Mouse (Mus musculus): ENCODE results near the gene Ccdc88c. TPM values are rescaled to one million over a fixed set of nuclear protein-coding genes. Genes with fewer than 3 reads are reported as not detected.
A peak's percentile ranks its signal among the peaks of the same experiment; 100 is the strongest.

The Ccdc88c gene
- polyA plus RNA-seq, 1 experiment from 2014 or later: 4.3 TPM

DNA sequence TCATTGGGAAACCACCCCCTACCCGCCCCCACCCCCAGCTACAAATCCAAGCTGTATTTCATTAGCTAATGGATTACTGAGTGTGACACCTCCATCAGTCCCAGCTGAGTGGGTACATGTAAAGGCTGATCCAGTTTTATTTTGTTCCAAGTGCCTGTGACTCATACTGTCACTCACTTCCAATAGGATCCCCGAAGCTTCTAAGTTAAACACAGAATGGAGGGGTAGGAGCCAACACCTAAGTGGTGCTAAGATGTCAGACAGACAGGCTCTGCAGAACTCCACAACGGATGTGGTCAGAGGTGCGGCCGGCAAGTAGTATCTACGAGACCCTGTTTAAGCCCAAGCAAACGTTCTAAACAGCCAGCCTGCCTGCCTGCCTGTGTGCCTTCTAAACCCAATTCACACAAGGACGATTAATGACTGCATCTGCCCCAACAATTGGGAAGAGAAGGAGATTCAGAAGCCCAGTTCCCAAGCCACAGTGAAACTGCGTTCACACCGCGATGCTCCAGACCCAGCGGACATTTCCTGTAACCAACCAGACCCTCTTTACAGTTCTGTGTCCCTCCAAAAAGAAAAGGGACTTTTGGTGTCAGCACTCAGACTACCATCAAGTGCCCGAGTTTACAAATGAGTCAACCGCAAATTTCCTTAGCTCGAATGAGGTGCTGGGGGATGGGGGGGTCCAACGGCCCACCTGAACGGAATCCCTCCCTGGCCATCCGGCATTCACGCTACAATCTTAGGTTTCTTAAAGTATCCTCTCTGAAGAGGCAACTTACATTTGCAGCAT lies 1.2 kb downstream of the Ccdc88c start:
- Histone ChIP-seq H3K27me3 (ENCODE audit: control insufficient read depth, insufficient read depth, low read length) (peaks cover 27% of the 10 kb centered on the region), H3K9ac (ENCODE audit: low read length) (peak overlapping the region; percentile 86), H3K27ac (ENCODE audit: low read length) (no peak overlapping the region), H3K36me3 (ENCODE audit: control insufficient read depth, insufficient read depth) (no peaks in the 10 kb centered on the region), H3K4me2 (ENCODE audit: low read depth, low read length) (peak overlapping the region; percentile 99), H3K4me1 (ENCODE audit: control insufficient read depth, insufficient read depth, low read length) (peaks cover 6% of the 10 kb centered on the region; the same call in 1 of the 2 replicates), H3K4me3 (ENCODE audit: low read length) (peak overlapping the region; percentile 84), H3K9me3 (replicated peaks; ENCODE audit: control insufficient read depth, low read length) (no peaks in the 10 kb centered on the region)
- WGBS: 5% methylated on average over 19 of the region's 19 CpGs
- ATAC-seq (replicated peaks; ENCODE audit: extremely low read depth, insufficient read depth, low FRiP score): no peak

DNA sequence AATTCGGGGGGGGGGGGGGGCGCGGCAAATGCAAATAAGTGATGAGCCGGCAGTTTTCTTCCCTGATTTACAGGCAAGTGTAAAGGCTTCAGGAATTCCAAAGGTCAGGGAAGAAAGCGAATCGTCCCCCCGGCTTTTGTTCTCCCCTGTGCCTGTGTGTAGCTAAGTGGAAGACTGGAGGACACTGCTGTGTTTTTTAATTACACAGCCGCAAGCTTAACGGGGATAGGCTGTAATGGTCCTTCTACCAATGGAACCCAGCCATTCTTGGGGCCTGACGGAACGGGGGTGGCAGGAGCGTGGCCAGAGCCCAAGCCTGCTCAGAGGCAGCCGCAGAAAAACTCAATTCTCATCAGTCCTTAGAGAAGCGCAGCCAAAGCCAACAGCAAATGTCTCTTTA lies 1.9 kb downstream of the Ccdc88c start:
- Histone ChIP-seq H3K27me3 (ENCODE audit: control insufficient read depth, insufficient read depth, low read length) (peaks cover 27% of the 10 kb centered on the region), H3K4me3 (ENCODE audit: low read length) (peak overlapping the region; percentile 84), H3K27ac (ENCODE audit: low read length) (no peak overlapping the region), H3K9ac (ENCODE audit: low read length) (no peak overlapping the region), H3K36me3 (ENCODE audit: control insufficient read depth, insufficient read depth) (no peaks in the 10 kb centered on the region), H3K4me2 (ENCODE audit: low read depth, low read length) (peak overlapping the region; percentile 99), H3K4me1 (ENCODE audit: control insufficient read depth, insufficient read depth, low read length) (peaks cover 6% of the 10 kb centered on the region; the same call in 1 of the 2 replicates), H3K9me3 (replicated peaks; ENCODE audit: control insufficient read depth, low read length) (no peaks in the 10 kb centered on the region)
- ATAC-seq (replicated peaks; ENCODE audit: extremely low read depth, insufficient read depth, low FRiP score): no peak
- 22% methylated on average over 14 of the region's 14 CpGs for WGBS

DNA sequence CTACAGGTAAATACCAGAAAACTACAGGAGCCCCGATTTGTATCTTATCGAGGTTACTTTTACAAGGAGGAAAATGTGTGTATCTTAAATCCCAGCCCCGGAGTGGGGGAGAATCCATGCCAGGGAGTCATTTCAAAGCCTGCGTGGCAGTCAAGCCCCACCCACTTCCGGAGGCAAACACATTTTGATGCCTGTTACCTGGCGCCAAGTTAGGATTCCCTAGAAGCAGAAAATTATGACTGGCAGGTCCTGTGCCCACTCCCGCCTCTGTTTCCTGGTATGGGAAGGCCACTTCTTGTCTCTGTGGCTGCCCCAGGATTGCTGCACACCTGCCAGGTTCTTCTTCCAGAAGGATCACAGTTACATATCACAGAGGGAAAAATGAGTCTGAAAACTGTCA lies 2.3 kb downstream of the Ccdc88c start:
- Histone ChIP-seq H3K27ac (ENCODE audit: low read length) (no peak overlapping the region), H3K9ac (ENCODE audit: low read length) (no peak overlapping the region), H3K4me1 (ENCODE audit: control insufficient read depth, insufficient read depth, low read length) (peaks cover 6% of the 10 kb centered on the region; the same call in 1 of the 2 replicates), H3K4me3 (ENCODE audit: low read length) (peak overlapping the region; percentile 84), H3K9me3 (replicated peaks; ENCODE audit: control insufficient read depth, low read length) (no peaks in the 10 kb centered on the region), H3K36me3 (ENCODE audit: control insufficient read depth, insufficient read depth) (no peaks in the 10 kb centered on the region), H3K27me3 (ENCODE audit: control insufficient read depth, insufficient read depth, low read length) (peaks cover 27% of the 10 kb centered on the region), H3K4me2 (ENCODE audit: low read depth, low read length) (peak overlapping the region; percentile 99; the same call in 1 of the 2 replicates)
- 74% methylated on average over 7 of the region's 7 CpGs for WGBS
- ATAC-seq (replicated peaks; ENCODE audit: extremely low read depth, insufficient read depth, low FRiP score): no peak

DNA sequence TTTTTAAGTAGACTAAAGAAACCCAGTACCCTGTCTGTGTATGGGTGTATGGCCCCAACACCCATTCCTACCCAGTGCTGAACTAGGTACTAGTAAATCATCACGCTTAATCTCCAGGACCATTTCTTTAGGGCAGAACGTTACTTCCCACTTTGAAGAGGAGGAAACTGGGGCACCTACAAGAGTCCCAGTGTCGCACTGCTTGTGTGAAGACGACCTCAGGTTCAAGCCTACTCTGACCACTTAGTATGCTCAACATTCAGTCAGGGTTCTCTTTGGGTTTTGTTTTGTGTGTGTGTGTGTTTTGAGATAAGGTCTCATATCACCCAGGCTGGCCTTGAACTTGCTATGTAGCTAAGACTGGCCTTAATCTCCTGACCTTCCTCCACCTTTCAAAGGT lies 2.8 kb downstream of the Ccdc88c start:
- WGBS: 75% methylated on average over 4 of the region's 4 CpGs

DNA sequence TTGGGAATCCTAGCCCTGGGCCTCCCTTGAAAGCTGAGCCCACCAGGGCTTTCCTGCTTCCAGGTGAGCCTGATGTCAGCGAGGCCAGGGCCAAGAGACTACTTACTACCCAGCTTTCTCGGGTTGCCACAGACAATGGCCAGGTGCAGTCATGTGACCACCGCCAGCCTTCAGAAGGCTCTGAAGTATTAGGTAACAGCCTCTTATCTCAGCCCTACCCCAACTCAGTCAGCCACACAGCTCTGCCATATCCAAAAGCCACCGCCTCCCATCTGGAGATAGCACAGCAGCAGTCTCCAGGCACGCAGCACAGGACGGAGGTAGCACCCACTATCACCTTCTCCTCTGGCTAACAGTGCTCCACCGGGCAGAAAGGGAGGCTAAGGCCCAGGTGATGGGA lies 3.5 kb downstream of the Ccdc88c start:
- no peak for ATAC-seq (replicated peaks; ENCODE audit: extremely low read depth, insufficient read depth, low FRiP score)
- peaks cover 6% of the 10 kb centered on the region; the same call in 1 of the 2 replicates for H3K4me1 ChIP-seq (ENCODE audit: control insufficient read depth, insufficient read depth, low read length)
- H3K27me3 ChIP-seq (ENCODE audit: control insufficient read depth, insufficient read depth, low read length): peaks cover 27% of the 10 kb centered on the region
- H3K9me3 ChIP-seq (replicated peaks; ENCODE audit: control insufficient read depth, low read length): no peaks in the 10 kb centered on the region
- H3K27ac ChIP-seq (ENCODE audit: low read length): no peak overlapping the region
- H3K36me3 ChIP-seq (ENCODE audit: control insufficient read depth, insufficient read depth): no peaks in the 10 kb centered on the region
- no peak overlapping the region for H3K9ac ChIP-seq (ENCODE audit: low read length)
- no peak overlapping the region for H3K4me2 ChIP-seq (ENCODE audit: low read depth, low read length)
- WGBS: 33% methylated on average over 7 of the region's 7 CpGs
- no peak overlapping the region for H3K4me3 ChIP-seq (ENCODE audit: low read length)

More for the DNA sequence above, 2.8 kb downstream of the Ccdc88c start:
- H3K4me3 ChIP-seq (ENCODE audit: low read length): no peak overlapping the region
- H3K9me3 ChIP-seq (replicated peaks; ENCODE audit: control insufficient read depth, low read length): no peaks in the 10 kb centered on the region
- H3K4me2 ChIP-seq (ENCODE audit: low read depth, low read length): peak overlapping the region; percentile 2; the same call in 1 of the 2 replicates
- H3K9ac ChIP-seq (ENCODE audit: low read length): no peak overlapping the region
- H3K4me1 ChIP-seq (ENCODE audit: control insufficient read depth, insufficient read depth, low read length): peaks cover 6% of the 10 kb centered on the region; the same call in 1 of the 2 replicates
- H3K27me3 ChIP-seq (ENCODE audit: control insufficient read depth, insufficient read depth, low read length): peaks cover 27% of the 10 kb centered on the region
- H3K36me3 ChIP-seq (ENCODE audit: control insufficient read depth, insufficient read depth): no peaks in the 10 kb centered on the region
- ATAC-seq (replicated peaks; ENCODE audit: extremely low read depth, insufficient read depth, low FRiP score): no peak
- H3K27ac ChIP-seq (ENCODE audit: low read length): no peak overlapping the region

DNA sequence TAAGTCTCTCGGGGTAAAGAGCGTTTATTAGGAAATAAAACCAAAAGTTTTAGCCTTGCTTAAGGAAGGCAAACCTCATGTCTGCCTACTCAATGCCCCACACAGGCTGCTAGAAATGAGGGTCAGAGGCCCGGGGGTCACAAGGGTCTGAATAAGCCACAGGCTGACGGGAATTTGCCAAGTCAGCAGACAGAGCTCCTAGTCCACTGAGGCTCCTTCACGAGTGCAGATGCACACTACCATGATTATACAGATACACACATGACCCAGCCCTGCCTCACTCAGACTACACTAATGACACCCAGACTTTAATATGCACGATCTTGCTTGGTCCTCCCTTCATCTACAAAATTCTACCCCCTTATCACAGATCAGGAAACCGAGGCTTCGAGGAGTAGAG lies 4.0 kb downstream of the Ccdc88c start:
- Histone ChIP-seq H3K4me2 (ENCODE audit: low read depth, low read length) (no peak overlapping the region), H3K9me3 (replicated peaks; ENCODE audit: control insufficient read depth, low read length) (no peaks in the 10 kb centered on the region), H3K27me3 (ENCODE audit: control insufficient read depth, insufficient read depth, low read length) (peaks cover 27% of the 10 kb centered on the region), H3K36me3 (ENCODE audit: control insufficient read depth, insufficient read depth) (no peaks in the 10 kb centered on the region), H3K4me3 (ENCODE audit: low read length) (no peak overlapping the region), H3K9ac (ENCODE audit: low read length) (no peak overlapping the region), H3K27ac (ENCODE audit: low read length) (no peak overlapping the region), H3K4me1 (ENCODE audit: control insufficient read depth, insufficient read depth, low read length) (peaks cover 6% of the 10 kb centered on the region; the same call in 1 of the 2 replicates)
- no peak for ATAC-seq (replicated peaks; ENCODE audit: extremely low read depth, insufficient read depth, low FRiP score)
- 74% methylated on average over 8 of the region's 8 CpGs for WGBS

DNA sequence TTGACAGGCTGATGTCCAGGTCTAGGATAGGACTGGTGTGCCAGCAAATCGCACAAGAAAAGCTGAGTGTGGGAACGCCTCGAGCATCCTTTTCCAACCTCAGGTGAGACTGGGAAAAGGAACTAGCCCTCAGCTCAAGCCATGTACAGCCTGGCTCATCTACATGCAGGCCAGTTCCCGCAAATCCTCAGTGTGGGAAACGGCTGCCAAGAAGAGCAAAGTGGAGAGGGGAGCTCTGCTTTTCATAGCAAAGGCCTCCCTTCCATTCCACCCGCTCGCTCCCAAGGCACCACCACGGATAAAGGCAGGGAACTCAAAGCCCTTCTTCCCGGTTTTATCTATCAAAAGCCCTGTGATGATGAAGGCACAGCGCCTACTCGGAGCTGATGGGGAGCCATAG lies 5.7 kb downstream of the Ccdc88c start:
- H3K27me3 ChIP-seq (ENCODE audit: control insufficient read depth, insufficient read depth, low read length): peaks cover 27% of the 10 kb centered on the region
- peaks cover 13% of the 10 kb centered on the region for H3K4me1 ChIP-seq (ENCODE audit: control insufficient read depth, insufficient read depth, low read length)
- no peaks in the 10 kb centered on the region for H3K36me3 ChIP-seq (ENCODE audit: control insufficient read depth, insufficient read depth)
- no peak overlapping the region for H3K9ac ChIP-seq (ENCODE audit: low read length)
- ATAC-seq (replicated peaks; ENCODE audit: extremely low read depth, insufficient read depth, low FRiP score): no peak
- 76% methylated on average over 11 of the region's 11 CpGs for WGBS
- H3K4me2 ChIP-seq (ENCODE audit: low read depth, low read length): no peak overlapping the region
- H3K27ac ChIP-seq (ENCODE audit: low read length): no peak overlapping the region
- no peaks in the 10 kb centered on the region for H3K9me3 ChIP-seq (replicated peaks; ENCODE audit: control insufficient read depth, low read length)
- no peak overlapping the region for H3K4me3 ChIP-seq (ENCODE audit: low read length)

DNA sequence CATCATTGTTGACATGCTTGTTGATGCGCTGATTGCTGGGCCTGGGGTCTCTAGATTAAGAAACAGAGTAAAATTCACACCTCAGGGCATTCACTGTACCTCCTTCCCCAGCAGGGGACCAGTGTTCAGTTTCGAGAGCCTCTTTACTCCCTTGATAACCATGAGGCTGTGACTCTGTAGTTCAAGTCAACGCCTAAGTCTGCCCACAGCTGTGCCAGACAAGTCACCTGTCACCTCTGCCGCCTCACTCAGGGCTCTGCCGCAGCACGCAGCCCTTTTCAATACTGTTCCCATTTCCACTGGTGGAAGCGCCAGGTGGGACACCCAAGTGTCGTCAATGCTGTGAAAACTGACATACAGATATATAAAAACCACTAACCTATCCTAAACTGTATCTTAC lies 6.5 kb downstream of the Ccdc88c start:
- no peak for ATAC-seq (replicated peaks; ENCODE audit: extremely low read depth, insufficient read depth, low FRiP score)
- no peaks in the 10 kb centered on the region for H3K36me3 ChIP-seq (ENCODE audit: control insufficient read depth, insufficient read depth)
- no peak overlapping the region for H3K4me3 ChIP-seq (ENCODE audit: low read length)
- H3K4me2 ChIP-seq (ENCODE audit: low read depth, low read length): no peak overlapping the region
- 79% methylated on average over 8 of the region's 8 CpGs for WGBS
- no peaks in the 10 kb centered on the region for H3K9me3 ChIP-seq (replicated peaks; ENCODE audit: control insufficient read depth, low read length)
- H3K4me1 ChIP-seq (ENCODE audit: control insufficient read depth, insufficient read depth, low read length): peaks cover 16% of the 10 kb centered on the region
- no peak overlapping the region for H3K27ac ChIP-seq (ENCODE audit: low read length)
- peaks cover 27% of the 10 kb centered on the region for H3K27me3 ChIP-seq (ENCODE audit: control insufficient read depth, insufficient read depth, low read length)
- no peak overlapping the region for H3K9ac ChIP-seq (ENCODE audit: low read length)

DNA sequence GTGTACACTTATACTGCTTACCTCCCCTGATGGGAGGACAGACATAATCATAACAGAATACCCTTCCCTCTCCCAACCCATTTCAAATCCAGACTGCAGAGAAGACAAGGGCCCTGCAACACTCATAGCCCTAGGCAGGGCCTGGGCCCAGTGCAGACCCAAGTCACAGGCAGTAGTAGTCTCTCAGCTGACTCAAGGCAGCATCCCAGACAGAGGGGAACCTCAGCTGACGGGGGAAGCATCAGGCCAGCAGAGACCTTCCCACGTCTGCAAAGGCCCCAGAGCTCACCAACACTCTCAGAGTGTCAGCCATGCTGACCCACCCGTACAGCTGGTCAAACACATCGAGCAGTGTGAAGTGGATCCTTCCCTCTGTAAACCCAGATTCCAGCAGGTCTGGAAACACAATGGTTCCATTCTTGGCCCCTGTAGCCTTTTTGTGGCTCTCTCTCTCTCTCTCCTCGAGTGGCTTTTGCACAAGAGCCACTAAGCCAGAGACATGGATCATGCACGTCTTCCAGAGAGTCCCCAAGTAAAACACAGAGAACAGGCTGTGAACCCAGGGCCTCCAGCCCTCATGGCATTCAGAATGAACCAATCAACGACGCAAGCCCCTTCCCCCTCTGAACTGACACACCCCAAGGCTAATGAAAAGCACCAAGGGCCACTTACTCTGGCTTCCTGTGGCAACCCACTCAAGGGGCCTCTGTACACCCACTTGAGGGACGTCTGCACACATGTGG lies 7.2 kb downstream of the Ccdc88c start:
- 72% methylated on average over 9 of the region's 9 CpGs for WGBS
- Histone ChIP-seq H3K4me1 (ENCODE audit: control insufficient read depth, insufficient read depth, low read length) (peaks cover 16% of the 10 kb centered on the region), H3K36me3 (ENCODE audit: control insufficient read depth, insufficient read depth) (no peaks in the 10 kb centered on the region), H3K27ac (ENCODE audit: low read length) (no peak overlapping the region), H3K4me3 (ENCODE audit: low read length) (no peak overlapping the region), H3K9me3 (replicated peaks; ENCODE audit: control insufficient read depth, low read length) (no peaks in the 10 kb centered on the region), H3K4me2 (ENCODE audit: low read depth, low read length) (no peak overlapping the region), H3K27me3 (ENCODE audit: control insufficient read depth, insufficient read depth, low read length) (peaks cover 25% of the 10 kb centered on the region), H3K9ac (ENCODE audit: low read length) (no peak overlapping the region)
- no peak for ATAC-seq (replicated peaks; ENCODE audit: extremely low read depth, insufficient read depth, low FRiP score)

Measured in heart, embryonic 16.5 days (tissue).